Mouse (Mus musculus): ENCODE measurements around the gene Rapgef2.

Rapgef2 gene

GRCm38 (mm10) chr3:79275856-79276645, 10.3 kb downstream of the Rapgef2 start:
- WGBS: 80% methylated on average over 11 of the region's 11 CpGs

- WGBS: 49% methylated on average over 1 of the region's 1 CpGs
These were observed 13.0 kb downstream of the Rapgef2 start for GRCm38 (mm10) chr3:79273350-79273749.

DNA sequence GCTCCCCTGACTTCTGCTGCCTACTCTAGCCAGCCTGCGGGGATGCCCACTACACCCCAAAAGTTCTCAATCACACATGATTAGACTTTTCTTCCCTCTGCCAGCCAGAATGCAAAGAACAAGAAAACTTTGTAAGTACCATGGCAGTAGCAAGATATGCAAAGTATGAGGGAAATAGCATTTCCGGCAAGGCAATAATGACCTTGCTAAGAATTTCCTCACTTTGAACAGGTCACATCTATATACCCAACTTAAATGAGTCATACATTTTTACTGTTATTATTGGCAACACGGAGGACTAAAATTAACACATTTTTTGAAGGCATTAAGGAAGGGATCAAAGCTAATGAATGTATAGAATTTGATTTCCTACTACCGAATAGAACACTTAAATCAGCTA, 13.4 kb downstream of the Rapgef2 start:
- WGBS: 74% methylated on average over 4 of the region's 4 CpGs

DNA sequence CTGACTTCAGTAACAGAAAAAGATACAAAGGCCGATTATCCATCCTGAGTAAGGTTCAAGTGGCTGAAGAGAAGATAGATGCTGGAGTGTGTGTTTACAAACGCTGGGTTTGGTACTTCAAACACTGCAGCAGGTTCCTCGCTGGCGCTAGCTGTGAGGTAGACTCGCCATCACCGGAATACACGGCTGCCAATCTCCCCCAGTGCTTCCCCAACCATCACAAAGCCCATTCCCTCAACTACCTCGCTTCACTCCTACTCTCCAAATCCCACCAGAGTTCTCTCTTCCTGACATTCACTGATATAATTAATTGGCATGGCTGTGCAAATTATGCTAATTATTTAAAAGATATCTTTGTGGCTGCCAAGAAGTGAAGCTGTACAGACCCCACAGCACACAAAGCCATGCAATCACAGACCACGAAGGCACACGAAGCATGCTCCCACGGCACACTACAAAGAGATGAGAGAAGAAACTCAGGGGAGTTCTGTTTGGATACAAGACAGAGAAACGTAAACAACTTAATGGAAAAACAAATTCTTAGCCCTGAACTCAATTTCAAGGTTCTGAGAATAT, 15.2 kb downstream of the Rapgef2 start:
- WGBS: 66% methylated on average over 12 of the region's 12 CpGs

DNA sequence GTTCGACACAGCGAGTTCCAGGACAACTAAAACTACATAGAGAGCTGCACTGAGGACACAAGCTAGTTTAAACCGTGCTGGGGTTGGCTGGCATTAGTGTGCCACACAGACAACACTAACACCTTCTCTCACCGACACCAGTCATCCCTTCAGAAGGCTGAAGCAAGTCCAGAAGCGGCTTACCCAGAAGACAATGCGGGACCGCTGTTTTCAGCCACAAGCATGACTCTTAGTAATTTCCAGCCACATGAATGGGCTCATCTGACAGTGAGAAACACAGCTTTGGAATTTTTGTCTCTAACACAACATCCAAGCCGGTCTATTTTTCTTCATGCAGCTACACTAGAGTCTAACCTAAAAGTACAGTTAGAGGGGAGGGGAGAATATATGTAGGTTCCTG, 16.4 kb downstream of the Rapgef2 start:
- 71% methylated on average over 8 of the region's 8 CpGs for WGBS

DNA sequence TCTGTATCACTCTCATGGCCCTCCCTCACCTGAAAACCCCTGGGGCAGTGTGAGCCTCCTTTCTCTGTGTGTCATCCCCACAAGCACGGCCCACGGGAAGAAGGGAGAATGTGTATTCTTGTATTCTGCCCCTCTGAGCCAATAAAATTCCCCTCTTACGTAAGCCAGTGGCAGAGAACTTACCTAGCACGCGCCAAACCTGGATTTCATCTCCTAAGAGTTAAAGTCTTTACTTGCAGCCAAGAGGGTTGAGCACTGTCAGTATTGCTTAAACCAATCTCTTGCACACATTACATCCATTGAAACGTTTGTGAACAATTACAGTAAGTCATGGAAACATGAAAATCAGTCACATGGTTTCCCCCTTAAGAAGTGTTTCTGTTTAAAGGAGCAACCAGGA, 19.3 kb downstream of the Rapgef2 start:
- WGBS: 75% methylated on average over 6 of the region's 6 CpGs

DNA sequence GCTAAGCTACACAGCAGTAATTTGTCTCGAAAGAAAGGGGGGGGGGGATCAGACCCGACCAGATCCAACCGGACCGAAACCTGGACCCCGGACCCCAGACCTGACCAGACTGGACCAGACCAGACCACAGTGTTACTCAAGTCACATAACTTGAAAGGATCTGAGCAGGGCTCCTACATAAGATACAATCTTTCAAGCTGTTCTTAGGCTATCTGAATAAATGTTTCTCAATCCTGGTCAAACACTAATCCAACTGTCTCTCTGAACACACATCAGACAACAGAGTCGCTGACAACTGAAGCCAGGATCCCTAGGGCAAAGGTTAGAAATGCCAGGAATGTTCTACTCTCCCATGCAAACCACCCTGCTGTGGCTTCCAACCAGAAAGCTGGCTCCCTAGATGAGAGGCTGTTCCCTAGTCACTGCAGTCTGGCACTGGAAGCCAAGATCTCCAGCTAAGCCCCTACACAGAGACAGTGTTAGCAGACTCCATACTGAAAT, 24.5 kb downstream of the Rapgef2 start:
- WGBS: 82% methylated on average over 6 of the region's 6 CpGs

DNA sequence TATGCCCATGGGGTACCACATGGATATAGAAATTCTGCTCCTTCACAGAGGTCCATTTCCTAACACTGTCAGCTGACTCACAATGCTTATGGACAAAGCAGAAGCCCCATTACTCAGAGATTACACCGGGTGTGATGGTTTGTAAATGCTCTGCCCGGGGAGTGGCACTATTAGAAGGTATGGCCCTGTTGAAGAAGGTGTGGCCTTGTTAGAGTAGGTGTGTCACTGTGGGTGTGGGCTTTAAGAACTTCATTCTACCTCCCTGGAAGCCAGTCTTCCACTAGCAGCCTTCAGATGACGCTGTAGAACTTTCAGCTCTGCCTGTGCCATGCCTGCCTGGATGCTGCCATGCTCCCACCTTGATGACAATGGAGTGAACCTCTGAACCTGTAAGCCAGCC, 32.3 kb downstream of the Rapgef2 start:
- 87% methylated on average over 3 of the region's 3 CpGs for WGBS

DNA sequence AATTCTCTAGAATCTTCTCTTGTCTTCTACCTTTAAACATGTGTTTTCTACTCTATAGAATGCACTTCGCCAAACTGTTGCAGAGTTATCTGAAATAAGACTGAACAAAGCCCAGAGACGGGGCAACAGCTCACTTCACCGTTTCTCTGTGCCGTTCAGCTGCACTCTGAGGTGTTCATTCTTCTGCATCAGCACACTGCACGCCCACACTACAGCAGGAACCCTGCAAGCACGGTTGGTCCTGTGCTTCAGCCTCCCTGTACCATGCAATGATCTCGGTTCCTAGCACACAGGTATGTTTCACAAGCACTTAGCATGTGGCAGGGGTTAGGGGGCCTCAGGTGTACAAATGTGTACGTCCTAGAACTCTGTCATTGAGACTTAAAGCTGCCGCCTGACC, 32.9 kb downstream of the Rapgef2 start:
- 43% methylated on average over 9 of the region's 9 CpGs for WGBS

GRCm38 (mm10) chr3:79252921-79253394, 33.4 kb downstream of the Rapgef2 start:
- 42% methylated on average over 5 of the region's 5 CpGs for WGBS

DNA sequence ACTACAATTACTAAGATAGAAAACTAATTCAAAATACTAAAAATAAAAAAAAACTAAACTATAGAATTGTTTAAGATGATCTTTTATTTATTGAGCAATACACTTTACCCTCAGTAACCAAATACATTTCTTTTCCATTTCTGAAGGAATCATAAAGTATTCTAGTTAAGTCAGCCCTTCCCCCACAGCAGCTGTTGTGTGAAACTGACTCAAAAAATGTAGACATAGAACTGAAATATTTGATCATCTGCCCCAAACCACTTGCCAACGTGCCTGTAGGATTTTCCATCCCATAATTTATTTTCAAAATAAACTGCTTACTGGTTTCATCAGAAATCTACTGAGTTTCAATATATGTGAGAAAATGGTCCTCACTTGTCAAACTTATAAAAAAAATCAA, 36.4 kb downstream of the Rapgef2 start:
- WGBS: 31% methylated on average over 1 of the region's 1 CpGs

- WGBS: 57% methylated on average over 5 of the region's 5 CpGs
These were observed 37.6 kb downstream of the Rapgef2 start for GRCm38 (mm10) chr3:79248659-79249235.

DNA sequence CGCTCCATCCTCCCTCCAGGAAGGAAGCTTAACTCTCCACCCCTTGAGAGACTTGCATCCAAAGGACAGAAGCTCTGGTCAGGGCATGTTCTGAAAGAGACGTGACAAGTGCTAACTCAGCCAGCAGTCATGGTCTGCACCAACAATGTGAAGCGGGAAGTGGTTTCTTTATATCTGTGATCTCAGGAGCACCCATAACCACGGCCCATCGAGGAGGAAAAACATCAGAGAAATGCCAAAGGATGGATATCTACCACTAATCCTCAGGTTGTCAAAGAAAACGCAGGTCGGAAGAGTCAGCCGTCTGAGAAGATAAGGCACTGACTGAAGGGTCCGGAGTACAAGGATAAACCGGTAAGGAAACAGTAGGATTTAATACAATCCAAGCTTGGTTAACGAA, 38.1 kb downstream of the Rapgef2 start:
- 82% methylated on average over 11 of the region's 11 CpGs for WGBS

DNA sequence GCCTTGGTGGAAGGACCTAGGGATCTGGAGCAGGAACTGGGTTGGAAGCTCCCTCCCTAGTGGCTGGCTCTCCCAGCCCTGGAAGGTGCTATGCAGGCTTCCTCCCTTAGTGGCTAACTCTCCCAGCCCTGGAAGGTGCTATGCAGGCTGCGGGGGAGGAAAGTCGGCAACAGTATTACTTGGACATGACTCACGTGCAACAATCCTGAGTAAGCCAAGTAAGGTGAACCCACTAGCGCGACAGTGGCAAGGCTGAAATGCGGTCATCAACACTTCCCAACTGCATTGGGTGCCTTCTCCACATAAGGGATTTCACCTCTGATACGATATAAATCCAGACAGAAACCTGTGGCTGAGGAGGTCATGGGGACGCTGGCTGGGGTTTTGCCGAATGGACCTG, 42.0 kb downstream of the Rapgef2 start:
- WGBS: 64% methylated on average over 9 of the region's 9 CpGs

GRCm38 (mm10) chr3:79242922-79243705, 43.2 kb downstream of the Rapgef2 start:
- WGBS: 58% methylated on average over 12 of the region's 12 CpGs

DNA sequence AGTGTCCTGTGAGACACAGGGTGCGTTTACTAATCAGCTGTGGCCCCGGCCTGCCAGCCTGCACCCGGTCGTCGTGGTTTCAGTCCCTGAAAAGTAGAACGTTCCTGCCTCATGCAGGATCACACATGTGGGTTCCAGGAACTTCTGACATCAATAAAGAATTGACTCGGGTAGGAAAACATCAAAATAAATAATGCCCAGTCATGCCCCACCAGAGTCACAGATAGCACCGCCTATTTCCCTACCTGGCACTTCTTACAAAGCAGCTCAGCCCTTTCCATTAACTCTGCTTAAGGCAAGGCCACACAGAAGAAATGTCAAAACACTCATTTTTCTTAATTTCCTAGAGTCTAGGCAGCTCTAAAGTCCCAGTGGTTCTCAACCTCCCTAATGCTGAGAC, 44.0 kb downstream of the Rapgef2 start:
- WGBS: 75% methylated on average over 8 of the region's 8 CpGs

DNA sequence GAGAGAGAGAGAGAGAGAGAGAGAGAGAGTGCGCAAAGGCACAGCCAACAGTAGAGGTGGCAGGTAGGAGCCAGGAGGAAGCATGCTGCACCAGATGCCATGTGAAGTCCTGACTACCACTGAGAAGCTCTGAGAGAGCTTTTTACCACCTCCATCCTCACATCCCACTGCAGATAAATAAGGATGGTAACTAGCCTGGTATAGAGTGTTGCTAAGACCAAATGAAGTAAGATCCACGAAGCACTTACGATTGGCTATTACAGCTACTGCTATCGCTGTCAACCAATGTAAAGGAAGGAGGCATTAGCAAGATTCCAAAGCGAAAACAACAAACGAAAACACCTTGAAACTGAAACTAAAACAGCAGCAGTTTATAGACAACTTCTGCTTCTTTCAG, 47.3 kb downstream of the Rapgef2 start:
- WGBS: 41% methylated on average over 6 of the region's 6 CpGs

GRCm38 (mm10) chr3:79238456-79239065, 47.8 kb downstream of the Rapgef2 start:
- 62% methylated on average over 4 of the region's 4 CpGs for WGBS

DNA sequence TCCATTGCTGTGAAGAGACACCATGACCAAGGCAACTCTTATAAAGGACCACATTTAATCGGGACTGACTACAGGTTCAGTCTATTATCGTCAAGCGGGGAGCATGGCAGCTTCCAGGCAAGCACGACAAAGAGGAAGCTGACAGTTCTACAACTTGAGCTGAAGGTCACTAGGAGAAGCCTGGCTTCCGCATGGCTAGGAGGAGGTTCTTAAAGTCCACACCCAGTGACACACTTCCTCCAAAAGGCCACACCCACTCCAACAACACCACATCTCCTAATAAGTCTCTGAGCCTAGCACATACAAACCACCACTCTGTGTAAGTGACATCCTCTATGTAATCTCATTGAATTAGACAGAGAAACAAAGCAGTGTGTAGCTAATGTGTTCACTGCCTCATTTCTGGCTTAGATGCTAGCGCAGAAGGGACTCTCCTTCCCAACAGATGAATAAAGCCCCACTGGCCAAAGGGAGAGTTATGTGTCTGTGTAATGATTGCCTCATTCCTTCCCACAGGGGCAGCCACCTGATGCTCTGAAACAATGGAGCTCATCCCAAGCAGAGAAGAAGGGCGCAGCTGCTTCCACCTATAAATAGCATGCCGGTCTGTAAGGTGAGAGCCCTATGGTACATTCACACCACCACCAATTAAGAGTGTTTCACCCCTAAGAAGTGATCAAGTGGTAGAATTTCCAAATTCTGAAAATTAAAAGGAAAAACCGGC, 48.5 kb downstream of the Rapgef2 start:
- 78% methylated on average over 9 of the region's 9 CpGs for WGBS

DNA sequence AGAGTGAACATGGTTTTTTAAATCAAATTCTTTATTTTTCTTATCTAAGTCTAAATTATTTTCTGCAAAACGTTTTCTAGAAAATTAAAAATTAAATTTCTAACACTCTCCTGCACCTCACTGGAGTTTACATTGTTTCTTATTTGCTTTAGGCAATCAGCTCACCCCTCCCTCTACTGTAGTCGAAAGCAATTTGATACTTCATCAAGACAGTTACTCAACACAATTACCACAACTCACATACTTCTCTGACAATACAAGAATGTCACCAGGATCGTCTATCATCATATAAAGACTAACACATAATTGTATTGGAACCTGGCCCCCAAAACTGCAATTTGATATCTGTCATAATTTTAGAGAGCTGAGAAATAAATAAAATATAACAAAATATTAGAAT, 51.8 kb downstream of the Rapgef2 start:
- WGBS: 79% methylated on average over 3 of the region's 3 CpGs

Data from cerebral cortex, adult 2 months (tissue).